Mouse (Mus musculus): Measurements from ENCODE around the gene Prkg1.

DNA sequence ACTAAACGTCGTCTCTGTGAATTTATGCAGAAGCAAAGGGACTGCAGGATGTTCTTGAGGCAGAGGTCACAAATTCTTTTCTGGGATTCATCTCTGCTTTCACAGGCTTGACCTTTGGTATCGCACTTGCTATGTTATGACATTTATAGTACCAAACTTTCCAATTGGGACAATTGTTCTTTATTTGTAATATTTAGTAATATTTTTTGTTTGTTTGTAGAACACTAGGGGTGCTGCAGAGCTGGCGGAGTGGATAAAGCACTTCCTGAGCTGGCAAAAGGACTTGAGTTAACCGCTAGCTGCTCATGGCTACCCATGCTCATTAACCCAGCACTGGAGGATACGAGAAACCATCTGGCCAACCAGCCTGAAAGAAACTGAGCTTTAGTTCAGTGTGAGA is 49.9 kb downstream of the Prkg1 start:
- TF ChIP-seq CTCF (IDR thresholded peaks at IDR 0.05; ENCODE audit: control insufficient read depth, insufficient read depth, insufficient replicate concordance, low read depth, low read length) (no peak), POLR2A (IDR thresholded peaks at IDR 0.05; ENCODE audit: control insufficient read depth, low read depth, low read length) (no peak)
